Mouse (Mus musculus): ENCODE measurements around the gene Tmem143. TPM values are rescaled to one million over a fixed set of nuclear protein-coding genes. Genes with fewer than 3 reads are reported as not detected.
"Not testable (repeated sequence)": the region's sequence is repeated elsewhere in the genome, so short reads cannot be mapped to it uniquely, and the experiment has no call there.

Gene Tmem143
- total and polyA plus RNA-seq, 2 experiments from 2014 or later = 4.6 to 39.2 TPM

DNA sequence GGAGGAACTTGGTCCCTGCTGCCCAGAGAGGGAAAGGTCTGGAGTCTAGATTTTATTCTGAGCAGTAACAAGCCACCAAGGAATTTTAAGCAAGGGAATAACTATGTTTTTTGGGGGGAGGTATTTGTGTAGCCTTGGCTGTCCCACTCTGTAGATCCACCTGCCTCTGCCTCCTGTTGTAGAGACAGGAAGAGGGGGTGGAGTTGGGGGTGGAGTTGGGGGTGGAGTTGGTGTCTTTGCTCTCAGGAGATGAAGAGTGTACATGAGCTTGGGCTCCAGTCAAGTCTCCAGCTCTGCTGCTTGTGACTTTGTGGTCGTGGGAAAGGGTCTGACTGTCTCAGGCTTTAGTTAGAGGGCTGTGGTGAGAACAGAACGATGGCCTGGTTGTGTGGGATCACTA, 15.7 kb upstream of the Tmem143 start:
- Histone ChIP-seq H3K4me1 (ENCODE audit: insufficient read depth, low read length) (no peaks in the 10 kb centered on the region), H3K4me3 (ENCODE audit: low read length) (no peak overlapping the region), H3K9ac (replicated peaks; ENCODE audit: low read length) (no peak overlapping the region), H3K9me3 (ENCODE audit: low read length) (no peaks in the 10 kb centered on the region), H3K27me3 (ENCODE audit: insufficient read depth, low read length) (no peaks in the 10 kb centered on the region), H3K36me3 (ENCODE audit: insufficient read depth, low read length) (peaks cover 73% of the 10 kb centered on the region), H3K4me2 (ENCODE audit: low read depth, low read length) (no peak overlapping the region), H3K27ac (no peak overlapping the region)
- 93% methylated on average over 2 of the region's 2 CpGs for WGBS
- TF ChIP-seq CTCF (IDR thresholded peaks at IDR 0.05; ENCODE audit: low read depth) = no peak
- no peak for ATAC-seq
- DNase-seq (ENCODE audit: low spot score) = no peak

DNA sequence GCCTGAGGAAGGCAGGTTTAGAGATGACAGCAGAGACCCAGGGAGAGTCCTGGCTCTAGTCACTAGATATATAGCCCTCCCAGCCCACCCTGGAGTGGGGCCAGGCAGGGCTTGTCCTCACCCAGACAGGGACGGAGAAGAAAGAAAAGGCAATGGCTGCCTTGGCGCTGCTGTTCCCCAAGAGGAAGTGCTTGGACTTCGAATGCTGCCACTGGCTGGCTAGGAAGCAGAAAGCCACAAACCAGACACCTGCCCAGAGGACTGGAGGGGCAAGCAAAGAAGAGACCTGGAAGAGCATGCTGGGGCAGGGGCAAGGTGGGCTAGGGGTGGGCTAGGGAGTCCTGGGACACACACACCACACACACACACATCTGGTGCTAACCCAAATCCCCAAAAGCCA, 9.5 kb upstream of the Tmem143 start:
- DNase-seq (ENCODE audit: low spot score) (no peak), ATAC-seq (peak; percentile 24; the same call in 1 of the 2 replicates)
- Histone ChIP-seq H3K27ac (no peak overlapping the region), H3K27me3 (ENCODE audit: insufficient read depth, low read length) (no peaks in the 10 kb centered on the region), H3K9me3 (ENCODE audit: low read length) (no peaks in the 10 kb centered on the region), H3K36me3 (ENCODE audit: insufficient read depth, low read length) (peaks cover 31% of the 10 kb centered on the region), H3K9ac (replicated peaks; ENCODE audit: low read length) (0 out of 2 replicates have a peak overlapping the region, but pooled peaks have one; percentile 13), H3K4me3 (ENCODE audit: low read length) (no peak overlapping the region), H3K4me1 (ENCODE audit: insufficient read depth, low read length) (no peaks in the 10 kb centered on the region), H3K4me2 (ENCODE audit: low read depth, low read length) (no peak overlapping the region)
- TF ChIP-seq CTCF (IDR thresholded peaks at IDR 0.05; ENCODE audit: low read depth) = no peak
- WGBS = 48% methylated on average over 3 of the region's 3 CpGs

DNA sequence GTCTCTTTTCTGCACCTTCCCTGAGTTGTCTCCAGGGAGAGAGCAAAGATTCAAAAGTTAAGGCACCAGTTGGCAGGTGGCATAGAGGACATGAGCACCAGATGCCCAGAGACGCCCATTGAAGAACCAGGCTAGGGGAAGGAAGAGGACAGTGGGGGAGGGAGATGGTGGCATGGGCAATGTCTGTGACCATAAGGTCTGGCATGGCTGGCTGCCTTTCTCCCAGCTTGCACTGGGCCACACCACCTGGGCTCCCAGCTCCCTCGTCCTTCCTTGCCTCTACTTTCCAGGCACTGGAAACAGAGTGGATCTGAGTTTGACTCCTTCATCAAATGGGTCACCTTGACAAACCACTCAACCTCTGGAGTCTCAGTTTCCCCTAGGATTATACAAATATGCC, 4.1 kb upstream of the Tmem143 start:
- no peak overlapping the region for H3K9ac ChIP-seq (replicated peaks; ENCODE audit: low read length)
- no peak overlapping the region for H3K4me2 ChIP-seq (ENCODE audit: low read depth, low read length)
- H3K9me3 ChIP-seq (ENCODE audit: low read length) = no peaks in the 10 kb centered on the region
- no peaks in the 10 kb centered on the region for H3K36me3 ChIP-seq (ENCODE audit: insufficient read depth, low read length)
- WGBS = 75% methylated on average over 2 of the region's 2 CpGs
- H3K4me1 ChIP-seq (ENCODE audit: insufficient read depth, low read length) = peaks cover 5% of the 10 kb centered on the region; the same call in 1 of the 2 replicates
- no peaks in the 10 kb centered on the region for H3K27me3 ChIP-seq (ENCODE audit: insufficient read depth, low read length)
- TF ChIP-seq CTCF (IDR thresholded peaks at IDR 0.05; ENCODE audit: low read depth) = no peak
- ATAC-seq (no peak), DNase-seq (ENCODE audit: low spot score) (no peak)
- H3K4me3 ChIP-seq (ENCODE audit: low read length) = no peak overlapping the region
- no peak overlapping the region for H3K27ac ChIP-seq

DNA sequence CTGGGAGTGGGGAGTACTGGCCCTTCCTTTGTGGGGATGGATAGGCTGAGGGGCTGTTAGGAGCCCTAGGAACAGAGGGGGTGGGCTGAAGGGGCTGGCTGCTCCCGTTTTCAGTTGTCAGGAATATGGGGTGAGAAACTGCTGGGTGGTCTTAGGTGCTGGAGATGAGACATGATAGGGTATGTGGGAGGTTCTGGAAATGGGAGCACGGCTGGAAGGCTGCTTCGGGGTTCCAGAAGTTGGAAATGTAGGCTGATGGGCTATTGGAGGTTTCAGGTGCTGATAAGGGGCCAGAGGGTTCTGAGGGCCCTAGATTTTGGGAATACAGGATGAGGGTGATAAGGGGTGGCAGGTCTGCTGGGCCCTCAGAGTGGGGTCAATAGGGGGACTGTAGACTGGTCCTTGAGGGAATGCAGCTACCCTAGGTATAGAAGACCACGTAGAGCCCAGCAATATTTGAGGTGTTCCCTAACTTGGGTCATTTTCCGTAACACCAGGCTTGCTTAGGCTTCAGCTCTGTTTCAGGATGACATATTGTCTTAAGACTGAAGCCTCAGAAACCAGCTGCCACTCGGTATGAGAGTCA, 717 bp upstream of the Tmem143 start:
- Histone ChIP-seq H3K27ac (no peak overlapping the region), H3K27me3 (ENCODE audit: insufficient read depth, low read length) (no peaks in the 10 kb centered on the region), H3K36me3 (ENCODE audit: insufficient read depth, low read length) (no peaks in the 10 kb centered on the region), H3K4me2 (ENCODE audit: low read depth, low read length) (peak overlapping the region; percentile 92), H3K9ac (replicated peaks; ENCODE audit: low read length) (no peak overlapping the region), H3K9me3 (ENCODE audit: low read length) (no peaks in the 10 kb centered on the region), H3K4me3 (ENCODE audit: low read length) (peak overlapping the region; percentile 50), H3K4me1 (ENCODE audit: insufficient read depth, low read length) (peaks cover 8% of the 10 kb centered on the region; the same call in 1 of the 2 replicates)
- TF ChIP-seq CTCF (IDR thresholded peaks at IDR 0.05; ENCODE audit: low read depth) = no peak
- 73% methylated on average over 6 of the region's 6 CpGs for whole genome bisulfite sequencing
- ATAC-seq (peak; percentile 2; the same call in 1 of the 2 replicates), DNase-seq (ENCODE audit: low spot score) (no peak)

DNA sequence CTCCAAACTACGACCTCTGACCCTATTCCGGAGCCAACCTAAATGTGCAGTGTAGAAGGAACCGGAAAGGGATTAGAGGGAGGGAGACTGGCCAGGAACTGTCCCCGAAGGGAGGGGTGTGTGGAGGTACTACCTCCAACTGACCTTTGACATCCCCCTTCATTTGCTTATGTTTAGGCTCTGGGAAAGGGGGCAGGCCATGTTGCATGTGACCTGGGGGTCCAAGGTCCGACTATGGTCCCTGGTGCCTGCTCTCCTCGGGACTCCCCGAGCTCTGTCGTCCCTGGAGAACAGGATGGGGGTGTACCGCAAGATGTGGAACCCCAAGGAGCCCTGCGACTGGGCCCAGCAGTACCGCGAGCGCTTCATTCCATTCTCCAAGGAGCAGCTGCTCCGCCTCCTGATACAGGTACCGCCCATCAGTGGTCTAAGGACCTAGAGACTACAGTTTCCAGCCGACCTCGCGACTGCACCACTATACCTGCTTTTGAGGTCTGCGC, 567 bp downstream of the Tmem143 start:
- Histone ChIP-seq H3K9ac (replicated peaks; ENCODE audit: low read length) (peak overlapping the region; percentile 63), H3K36me3 (ENCODE audit: insufficient read depth, low read length) (no peaks in the 10 kb centered on the region), H3K4me2 (ENCODE audit: low read depth, low read length) (peak overlapping the region; percentile 92), H3K9me3 (ENCODE audit: low read length) (no peaks in the 10 kb centered on the region), H3K4me1 (ENCODE audit: insufficient read depth, low read length) (peaks cover 8% of the 10 kb centered on the region; the same call in 1 of the 2 replicates), H3K4me3 (ENCODE audit: low read length) (peak overlapping the region; percentile 50), H3K27me3 (ENCODE audit: insufficient read depth, low read length) (no peaks in the 10 kb centered on the region), H3K27ac (peak overlapping the region; percentile 82)
- DNase-seq (ENCODE audit: low spot score) = peak; percentile 57
- peak; percentile 67 for ATAC-seq
- WGBS = under 1% methylated on average over 19 of the region's 19 CpGs
- TF ChIP-seq CTCF (IDR thresholded peaks at IDR 0.05; ENCODE audit: low read depth) = 0 out of 2 replicates have a peak, but pooled peaks have one; percentile 15

DNA sequence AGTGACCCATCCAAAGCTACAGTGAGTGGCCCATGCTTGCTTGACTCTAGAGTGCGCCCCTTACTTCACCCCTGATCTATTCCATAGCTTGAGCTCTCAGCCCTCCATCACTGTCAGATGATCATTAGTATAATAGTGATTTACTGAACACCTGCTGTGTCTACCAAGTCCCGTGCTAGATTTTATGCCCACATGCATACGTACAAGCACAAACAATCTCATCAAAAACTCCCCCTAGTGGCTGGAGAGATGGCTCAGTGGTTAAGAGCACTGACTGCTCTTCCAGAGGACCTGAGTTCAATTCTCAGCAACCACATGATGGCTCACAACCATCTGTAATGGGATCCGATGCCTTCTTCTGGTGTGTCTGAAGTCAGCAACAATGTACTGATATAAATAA, 1.4 kb downstream of the Tmem143 start:
- Histone ChIP-seq H3K27ac (peak overlapping the region; percentile 82; the same call in 1 of the 2 replicates), H3K4me2 (ENCODE audit: low read depth, low read length) (peak overlapping the region; percentile 92)
- H3K4me3 ChIP-seq (ENCODE audit: low read length); H3K9me3 ChIP-seq (ENCODE audit: low read length); H3K36me3 ChIP-seq (ENCODE audit: insufficient read depth, low read length); H3K9ac ChIP-seq (replicated peaks; ENCODE audit: low read length); H3K4me1 ChIP-seq (ENCODE audit: insufficient read depth, low read length); H3K27me3 ChIP-seq (ENCODE audit: insufficient read depth, low read length); ATAC-seq: not testable (repeated sequence)
- peak; percentile 49 for TF ChIP-seq CTCF (IDR thresholded peaks at IDR 0.05; ENCODE audit: low read depth)
- WGBS = 52% methylated on average over 4 of the region's 4 CpGs
- peak; percentile 56 for DNase-seq (ENCODE audit: low spot score)

DNA sequence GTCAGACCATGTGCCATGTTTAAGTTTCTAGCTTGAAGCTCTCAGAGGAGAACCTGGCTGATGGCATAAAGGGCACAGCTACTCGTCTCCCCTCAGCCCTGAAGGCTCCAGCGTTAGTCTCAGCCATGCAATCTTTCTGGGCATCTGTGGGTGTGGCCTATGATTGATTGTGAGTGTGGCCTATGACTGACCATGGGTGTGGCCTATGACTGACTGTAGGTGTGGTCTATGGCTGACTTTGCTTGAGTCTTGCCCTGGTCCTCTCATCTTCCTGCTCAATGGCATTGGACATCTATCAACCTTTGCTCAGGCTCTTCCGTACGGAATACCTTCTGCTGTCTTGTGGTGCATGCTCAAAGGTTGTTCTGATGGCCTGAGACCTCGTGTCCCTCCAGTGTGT, 4.8 kb downstream of the Tmem143 start:
- Histone ChIP-seq H3K4me3 (ENCODE audit: low read length) (no peak overlapping the region), H3K27ac (no peak overlapping the region), H3K4me1 (ENCODE audit: insufficient read depth, low read length) (peaks cover 8% of the 10 kb centered on the region; the same call in 1 of the 2 replicates), H3K27me3 (ENCODE audit: insufficient read depth, low read length) (no peaks in the 10 kb centered on the region), H3K9me3 (ENCODE audit: low read length) (no peaks in the 10 kb centered on the region), H3K4me2 (ENCODE audit: low read depth, low read length) (no peak overlapping the region), H3K36me3 (ENCODE audit: insufficient read depth, low read length) (no peaks in the 10 kb centered on the region), H3K9ac (replicated peaks; ENCODE audit: low read length) (no peak overlapping the region)
- WGBS = 54% methylated on average over 5 of the region's 5 CpGs
- TF ChIP-seq CTCF (IDR thresholded peaks at IDR 0.05; ENCODE audit: low read depth) = no peak
- DNase-seq (ENCODE audit: low spot score) = peak; percentile 10
- ATAC-seq = no peak

All from hindbrain, postnatal 0 days (tissue).